7 mouse cellular contexts compared by ENCODE assay signal in genomic region chr2:158258781-158259180, GRCm38 (mm10). TPM values are rescaled to one million over a fixed set of nuclear protein-coding genes. Genes with fewer than 3 reads are reported as not detected.
DNase-seq lines count a peak whose midpoint lies in the region; ATAC-seq and TF ChIP-seq lines count a peak whose summit lies in the region.

No protein-coding gene starts in this region.

- no peaks in the 10 kb centered on the region for H3K36me3 ChIP-seq in G1E (replicated peaks)
- H3K36me3 ChIP-seq in heart, postnatal 0 days (replicated peaks; ENCODE audit: control insufficient read depth, insufficient read depth, low read length): no peaks in the 10 kb centered on the region
- no peaks in the 10 kb centered on the region for H3K36me3 ChIP-seq in small intestine, adult 2 months (ENCODE audit: control insufficient read depth, insufficient read depth, low read length)

- H3K4me3 ChIP-seq in G1E (ENCODE audit: low read depth, low read length): no peak overlapping the region
- H3K4me3 ChIP-seq in heart, postnatal 0 days (ENCODE audit: low read depth, low read length): no peak overlapping the region
- H3K4me3 ChIP-seq in small intestine, adult 2 months (ENCODE audit: low read depth, low read length): no peak overlapping the region

- TF ChIP-seq CTCF in G1E (IDR thresholded peaks at IDR 0.05; ENCODE audit: low read depth, low read length): peak; percentile 36
- peak; percentile 77 for TF ChIP-seq CTCF in heart, postnatal 0 days (IDR thresholded peaks at IDR 0.05; ENCODE audit: low read depth)
- TF ChIP-seq CTCF in small intestine, adult 2 months (IDR thresholded peaks at IDR 0.05; ENCODE audit: extremely low read depth, insufficient read length, insufficient replicate concordance, low read depth, low read length): peak; percentile 86

- no peak for TF ChIP-seq EP300 in heart, postnatal 0 days (IDR thresholded peaks at IDR 0.05; ENCODE audit: low read depth)

- H3K4me2 ChIP-seq in heart, postnatal 0 days (ENCODE audit: low read depth, low read length): no peak overlapping the region

- no peak overlapping the region for H3K27ac ChIP-seq in heart, postnatal 0 days (ENCODE audit: low read depth)
- no peak overlapping the region for H3K27ac ChIP-seq in small intestine, adult 2 months (ENCODE audit: insufficient read depth, low read depth, low read length)

- H3K9me3 ChIP-seq in G1E (replicated peaks): no peaks in the 10 kb centered on the region
- no peaks in the 10 kb centered on the region for H3K9me3 ChIP-seq in heart, postnatal 0 days (replicated peaks; ENCODE audit: control insufficient read depth, low read length)

- peaks cover 6% of the 10 kb centered on the region; the same call in 1 of the 2 replicates for H3K4me1 ChIP-seq in G1E (ENCODE audit: insufficient read depth, low read depth, low read length)
- H3K4me1 ChIP-seq in heart, postnatal 0 days (ENCODE audit: control insufficient read depth, insufficient read depth): no peaks in the 10 kb centered on the region
- H3K4me1 ChIP-seq in small intestine, adult 2 months (ENCODE audit: control insufficient read depth, insufficient read depth, insufficient read length, low read length): peaks cover 2% of the 10 kb centered on the region; the same call in 1 of the 2 replicates

- H3K27me3 ChIP-seq in G1E (ENCODE audit: insufficient read depth, low read length): peaks cover 10% of the 10 kb centered on the region
- H3K27me3 ChIP-seq in heart, postnatal 0 days (ENCODE audit: control insufficient read depth, insufficient read depth, low read length): no peaks in the 10 kb centered on the region
- H3K27me3 ChIP-seq in small intestine, adult 2 months (ENCODE audit: control insufficient read depth, insufficient read depth, low read length): peaks cover 5% of the 10 kb centered on the region; the same call in 1 of the 2 replicates

- DNase-seq in G1E (ENCODE audit: low spot score): peak; percentile 41
- DNase-seq in adrenal gland, adult 2 months: peak; percentile 64
- peak; percentile 76 for DNase-seq in embryo, embryonic 11 days
- DNase-seq in heart, postnatal 0 days (ENCODE audit: low spot score): peak; percentile 15
- DNase-seq in kidney, postnatal 4 days: peak; percentile 86 to 88
- peak; percentile 66 for DNase-seq in lung, postnatal 25 days (ENCODE audit: low spot score)

- H3K9ac ChIP-seq in heart, postnatal 0 days (replicated peaks; ENCODE audit: low read depth, low read length): no peak overlapping the region

- no peak for ATAC-seq in G1E (ENCODE audit: extremely low read depth, insufficient number of reproducible peaks, low FRiP score, poor library complexity, severe bottlenecking)
- peak; percentile 40; the same call in 1 of the 2 replicates for ATAC-seq in heart, postnatal 0 days (ENCODE audit: insufficient read depth, low read depth)

- 16% methylated on average over 12 of the region's 12 CpGs for WGBS in heart, postnatal 0 days
- 13% methylated on average over 12 of the region's 12 CpGs for WGBS in small intestine, adult 2 months

- no peak for TF ChIP-seq POLR2A in small intestine, adult 2 months (IDR thresholded peaks at IDR 0.05; ENCODE audit: low read depth, low read length)

RNA-seq across cellular contexts. Expression of gene Bpi, which starts 0.9 kb away (rescaled TPM):
- not detected in 2 replicates for total RNA-seq in G1E (2014; fragmentation: Nextera tagmentation)
- total RNA-seq in G1E (2017): not detected in 2 replicates
- not detected in 2 replicates for polyA plus RNA-seq in G1E (2012)
- not detected for total RNA-seq in adrenal gland, adult 2 months (2021)
- polyA plus RNA-seq in adrenal gland, adult 2 months (2012; rRNA removed): not detected in 2 replicates
- total RNA-seq in heart, postnatal 0 days (2014; rRNA removed; ENCODE audit: low replicate concordance): not detected in 2 replicates
- not detected in 2 replicates for polyA plus RNA-seq in heart, postnatal 0 days (2015; fragmentation: Nextera tagmentation; extraction: Ambion mirVana)
- polyA plus RNA-seq in small intestine, adult 2 months (2012; rRNA removed): not detected in 2 replicates

RNA-seq across cellular contexts. Expression of gene D630003M21Rik, which starts 29.8 kb away (rescaled TPM):
- not detected in 2 replicates for total RNA-seq in G1E (2014; fragmentation: Nextera tagmentation)
- under 0.01 TPM in 1 of 2 replicates, not detected in the other for total RNA-seq in G1E (2017)
- not detected in 2 replicates for polyA plus RNA-seq in G1E (2012)
- total RNA-seq in adrenal gland, adult 2 months (2021): 1 to 10 TPM; 1.4 to 4.1 TPM
- 3.1 and 6.5 TPM in 2 replicates for polyA plus RNA-seq in adrenal gland, adult 2 months (2012; rRNA removed)
- 2.0 and 2.4 TPM in 2 replicates for total RNA-seq in heart, postnatal 0 days (2014; rRNA removed; ENCODE audit: low replicate concordance)
- polyA plus RNA-seq in heart, postnatal 0 days (2015; fragmentation: Nextera tagmentation; extraction: Ambion mirVana): 2.1 and 2.5 TPM in 2 replicates
- 1.1 and 1.7 TPM in 2 replicates for polyA plus RNA-seq in small intestine, adult 2 months (2012; rRNA removed)

RNA-seq across cellular contexts. Expression of gene Lbp, which starts 47.5 kb away (rescaled TPM):
- not detected in 2 replicates for total RNA-seq in G1E (2014; fragmentation: Nextera tagmentation)
- total RNA-seq in G1E (2017): 0.06 TPM in 1 of 2 replicates, not detected in the other
- 0.04 TPM in 1 of 2 replicates, not detected in the other for polyA plus RNA-seq in G1E (2012)
- total RNA-seq in adrenal gland, adult 2 months (2021): 10 to 100 TPM; 22.0 to 24.6 TPM
- polyA plus RNA-seq in adrenal gland, adult 2 months (2012; rRNA removed): 25.4 and 36.7 TPM in 2 replicates
- total RNA-seq in heart, postnatal 0 days (2014; rRNA removed; ENCODE audit: low replicate concordance): 14.0 and 22.4 TPM in 2 replicates
- polyA plus RNA-seq in heart, postnatal 0 days (2015; fragmentation: Nextera tagmentation; extraction: Ambion mirVana): 12.8 and 15.6 TPM in 2 replicates
- polyA plus RNA-seq in small intestine, adult 2 months (2012; rRNA removed): 2.1 and 2.7 TPM in 2 replicates

Comparison
In these comparisons a context has a peak if more than half of its experiments do, and no peak if none do; other contexts are left out.
1. DNase-seq: peak in every context shown above with its lines; median percentile 87 in kidney, postnatal 4 days; 76 in embryo, embryonic 11 days; 66 in lung, postnatal 25 days; 64 in adrenal gland, adult 2 months; 41 in G1E; 15 in heart, postnatal 0 days.
2. CTCF ChIP-seq: peak in every context shown above with its lines; median percentile 86 in small intestine, adult 2 months; 77 in heart, postnatal 0 days; 36 in G1E.